Mouse (Mus musculus): ENCODE measurements at regions not wholly inside any gene's neighbourhood (a gene's known extent, or its start where the extent isn't known, plus 50 kb on each side); places are given as distances from the start of the nearest gene placed in this dataset.
"Not testable (repeated sequence)": the region's sequence is repeated elsewhere in the genome, so short reads cannot be mapped to it uniquely, and the experiment has no call there.

DNA sequence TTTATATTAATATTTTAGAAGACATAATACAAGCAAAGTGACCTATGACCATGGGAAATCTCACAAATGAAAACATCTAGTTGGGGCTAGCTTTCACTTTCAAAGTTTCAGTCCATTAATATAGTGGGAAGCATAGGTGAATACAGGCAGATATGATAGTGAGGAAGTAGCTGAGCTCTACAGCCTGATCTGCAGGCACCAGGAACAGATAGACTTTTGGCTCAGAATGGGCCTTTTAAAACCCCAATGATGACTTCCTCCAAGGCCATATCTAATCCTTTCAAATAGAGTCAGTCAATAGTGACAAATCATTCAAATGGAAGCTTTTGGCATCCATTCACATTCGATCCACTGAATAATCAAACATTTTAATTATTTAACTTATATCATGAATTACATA is 581.6 kb upstream of the Pcdh17 start:
- DNase-seq, result no peak
- intact Hi-C loops (cut with DNase I), result no loop called here

DNA sequence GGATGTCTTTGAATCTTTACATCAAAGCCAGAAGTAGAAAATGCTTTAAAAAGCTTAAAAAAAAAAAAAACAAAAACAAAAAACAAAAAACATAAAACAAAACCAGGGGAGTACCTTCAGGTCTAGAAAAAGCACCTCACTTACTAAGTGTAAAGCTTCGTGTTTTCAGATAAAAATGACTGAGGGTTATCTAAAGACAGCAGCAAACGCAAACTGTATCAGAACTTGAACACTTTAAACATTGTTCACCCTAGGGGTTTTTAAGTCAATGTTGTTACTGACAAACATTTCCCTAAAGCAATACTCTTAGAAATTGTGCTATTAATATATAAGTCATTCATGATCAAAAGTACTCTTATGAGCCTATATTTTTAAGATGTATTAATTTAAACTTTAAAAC is 580.7 kb upstream of the Pcdh17 start:
- no peak for DNase-seq
- intact Hi-C loops (cut with DNase I), result no loop called here

DNA sequence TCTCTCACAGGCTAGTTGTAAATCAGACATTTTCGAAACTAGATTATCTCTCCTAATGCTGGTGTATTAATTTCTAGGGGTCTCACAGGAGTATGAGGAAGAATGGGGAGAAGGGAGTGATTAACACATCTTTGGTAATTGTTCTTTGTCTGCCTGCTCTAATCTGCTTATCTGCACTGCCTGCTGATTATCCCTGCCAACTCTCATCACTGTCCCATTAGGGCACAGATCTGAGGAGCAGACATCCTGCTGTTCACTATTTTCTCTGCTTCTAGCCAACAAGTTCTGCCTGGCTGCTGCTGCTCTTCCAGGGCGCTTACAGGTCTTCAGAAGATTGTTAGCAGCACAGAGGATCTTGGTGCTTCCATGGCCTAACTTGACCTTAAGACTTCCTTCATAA is 557.0 kb upstream of the Pcdh17 start:
- no peak for DNase-seq
- intact Hi-C loops (cut with DNase I), result no loop called here

DNA sequence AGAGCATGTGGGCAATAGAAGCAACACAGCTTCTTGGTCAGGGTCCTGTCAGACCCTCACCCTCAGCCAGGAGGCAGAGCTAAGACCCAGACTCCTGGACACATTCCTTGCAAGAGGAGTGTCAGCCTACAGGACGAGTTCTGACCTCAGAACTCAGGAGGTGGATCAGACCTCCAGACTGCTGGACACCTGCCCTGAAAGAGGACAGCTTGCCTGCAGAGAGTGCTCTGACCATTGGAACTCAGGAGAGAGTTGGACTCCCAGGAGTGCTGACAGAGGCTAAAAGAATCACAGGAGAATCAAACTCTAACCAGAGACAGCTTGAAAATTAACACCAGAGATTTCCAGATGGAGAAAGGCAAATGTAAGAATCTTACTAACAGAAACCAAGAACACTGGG is 542.7 kb upstream of the Pcdh17 start:
- peak in 1 of 2 experiments; percentile 2 for DNase-seq
- intact Hi-C loops (cut with DNase I), result not testable (repeated sequence)

DNA sequence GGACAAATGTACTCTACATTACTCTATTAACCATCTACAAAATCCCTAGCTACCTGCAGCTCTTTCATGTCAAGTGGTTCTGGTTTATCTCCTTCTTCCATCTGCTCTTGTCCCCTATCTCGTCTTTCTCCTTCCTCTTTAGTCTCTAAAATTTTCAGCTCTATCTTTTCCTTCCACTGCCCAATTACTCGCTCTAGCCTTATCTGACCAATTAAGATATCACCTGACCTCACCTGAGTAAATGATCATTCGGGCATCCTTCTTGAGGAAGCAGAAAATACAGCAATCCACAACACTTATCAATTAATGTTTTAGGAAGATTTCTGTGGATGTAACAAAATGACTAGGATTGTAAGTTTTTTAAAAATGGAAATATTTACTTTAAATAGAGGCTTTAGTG is 500.3 kb upstream of the Pcdh17 start:
- DNase-seq, result no peak
- intact Hi-C loops (cut with DNase I), result no loop called here

DNA sequence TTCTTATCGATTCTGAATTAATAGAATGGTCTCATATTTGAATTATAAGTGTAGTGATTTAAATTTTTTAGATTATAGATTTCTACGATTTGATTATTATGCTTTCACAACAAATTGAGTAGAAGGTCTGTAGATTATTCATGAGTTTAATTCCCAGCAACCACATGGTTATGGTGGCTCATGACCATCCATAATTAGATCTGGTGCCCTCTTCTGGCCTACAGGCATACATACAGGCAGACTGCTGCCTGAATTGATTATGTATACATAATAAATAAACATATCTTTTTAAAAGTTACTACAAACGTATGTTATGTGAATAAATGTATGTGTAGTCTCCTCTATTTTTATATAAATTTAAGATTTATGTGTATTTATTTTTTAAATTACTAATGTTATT is 499.2 kb upstream of the Pcdh17 start:
- DNase-seq, result no peak
- intact Hi-C loops (cut with DNase I), result no loop called here

DNA sequence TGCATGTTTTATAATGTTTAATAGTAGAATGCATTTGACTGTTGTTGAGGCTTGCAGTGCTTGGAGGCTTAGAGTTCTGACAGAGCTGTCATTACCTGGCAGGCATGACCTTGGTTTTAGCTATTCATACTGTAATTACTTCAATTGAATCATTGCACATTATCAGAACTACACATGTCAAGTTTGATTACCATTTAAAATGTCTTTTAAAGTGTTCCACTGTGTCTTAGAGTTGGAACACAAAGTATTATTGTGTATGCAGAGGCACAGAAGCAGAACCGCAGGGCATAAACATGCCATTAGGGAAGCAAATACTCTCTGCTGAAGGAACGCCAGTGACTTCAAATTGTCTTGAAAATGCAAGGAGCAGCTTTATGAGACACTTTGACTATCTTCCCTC is 493.7 kb upstream of the Pcdh17 start:
- DNase-seq, result no peak
- intact Hi-C loops (cut with DNase I), result no loop called here

DNA sequence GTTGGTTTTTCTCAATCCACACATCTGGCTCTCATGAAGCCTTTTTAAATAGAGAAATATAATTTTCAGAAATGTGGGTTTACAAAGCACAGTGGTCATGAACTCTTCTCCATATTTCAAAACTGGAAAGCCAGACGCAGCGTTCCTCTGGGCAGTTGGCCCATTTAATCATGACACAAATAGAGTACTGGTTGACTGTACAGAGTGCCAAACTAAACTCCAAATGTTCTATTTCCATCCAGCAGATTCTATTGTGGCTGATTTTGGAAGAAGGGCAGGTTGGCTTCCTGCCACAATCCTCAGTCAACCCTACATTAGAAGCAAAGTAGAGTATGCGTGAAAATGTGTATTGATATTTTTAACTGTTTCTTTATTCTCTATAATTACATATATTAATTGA is 484.3 kb upstream of the Pcdh17 start:
- no peak for DNase-seq
- intact Hi-C loops (cut with DNase I), result no loop called here

DNA sequence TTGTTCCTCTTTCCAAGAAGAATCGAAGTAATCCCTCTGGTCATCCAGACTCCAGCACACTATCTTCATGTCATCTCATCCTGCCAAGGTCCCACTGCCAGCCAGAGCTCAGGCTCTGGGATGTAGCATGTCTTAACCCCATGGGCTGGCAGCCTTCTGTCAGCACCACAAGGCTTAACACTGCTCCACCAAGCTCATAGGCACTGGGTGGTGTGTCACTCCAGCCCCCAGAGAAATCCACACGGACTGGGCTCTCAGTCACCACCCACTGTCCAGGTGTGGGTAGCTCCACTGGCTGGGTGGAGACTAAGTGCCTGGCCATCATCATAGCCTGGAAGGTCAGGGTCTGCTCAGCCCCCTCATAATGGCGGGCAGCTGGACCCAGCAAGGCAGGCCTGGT is 459.8 kb upstream of the Pcdh17 start:
- intact Hi-C loops (cut with DNase I), result no loop called here
- no peak for DNase-seq

Data from gastrocnemius, postnatal 36 days (tissue).